Comparison of ENCODE assay signal across 8 mouse cellular contexts in the genomic region with DNA sequence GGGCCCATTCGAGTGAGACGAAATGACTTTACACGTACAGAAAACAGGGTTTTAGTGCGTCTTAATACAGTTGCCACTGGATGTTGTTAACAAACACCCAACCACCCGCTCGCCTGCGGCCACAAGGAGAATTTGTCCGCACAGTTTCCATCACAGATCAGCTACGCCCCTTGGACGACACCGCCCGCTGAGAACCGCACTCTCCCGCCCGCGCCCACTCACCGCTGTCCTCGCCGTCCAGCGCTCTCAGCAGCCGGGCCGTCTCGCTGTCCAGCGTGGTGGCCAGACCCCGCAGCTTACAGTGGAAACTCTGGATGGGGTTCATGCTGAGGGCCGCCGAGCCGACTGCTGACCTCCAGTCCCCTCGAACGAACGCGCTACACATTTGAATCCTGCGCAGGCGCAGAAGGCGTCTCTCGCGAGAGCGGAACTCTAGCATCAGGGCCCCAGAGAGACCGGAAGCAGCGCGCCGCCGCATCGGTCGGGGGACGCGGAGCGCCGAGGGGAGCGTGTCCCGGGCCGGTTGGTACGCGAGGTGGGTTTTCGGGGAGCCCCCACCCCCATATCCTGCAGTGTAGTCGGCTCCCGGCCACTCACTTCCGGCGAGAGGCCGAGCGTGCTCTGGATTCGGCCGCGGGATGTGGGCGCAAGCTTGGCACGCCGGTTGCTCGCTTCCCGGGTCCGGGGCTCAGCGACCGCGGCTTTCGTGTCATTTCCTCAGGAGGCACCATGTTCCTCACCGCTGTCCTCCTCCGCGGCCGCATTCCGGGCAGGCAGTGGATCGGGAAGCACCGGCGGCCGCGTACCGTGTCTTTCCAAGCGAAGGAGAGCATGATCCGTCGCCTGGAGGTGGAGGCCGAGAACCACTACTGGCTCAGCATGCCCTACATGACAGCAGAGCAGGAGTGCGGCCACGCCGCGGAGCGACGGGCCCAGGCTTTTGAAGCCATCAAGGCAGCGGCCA. TPM values are rescaled to one million over a fixed set of nuclear protein-coding genes. Genes with fewer than 3 reads are reported as not detected.
DNase-seq lines count a peak whose midpoint lies in the region; ATAC-seq lines count a peak whose summit lies in the region.

Ska3 (minus strand) TSS at position 398 of the 964 bp plus-strand sequence.
Mrpl57 (plus strand) TSS at position 447 of the 964 bp plus-strand sequence.

- H3K9ac ChIP-seq in hindbrain, embryonic 12.5 days, result peak within 1 kb of the TSS; percentile 92

- H3K9me3 ChIP-seq in hindbrain, embryonic 12.5 days (replicated peaks), result no peaks in the 10 kb centered on the region

- DNase-seq in MN1 (ENCODE audit: low spot score), result peak; percentile 95
- DNase-seq in cerebellum, adult 9-10 months, result peak; percentile 86
- peak; percentile 79 to 92 for DNase-seq in frontal cortex, adult 2 months (ENCODE audit: extremely low spot score in 1 of 2, low spot score in 1 of 2)
- peak; percentile 91 to 92 for DNase-seq in layer of hippocampus, postnatal 14 days (ENCODE audit: low spot score in 2 of 2)
- DNase-seq in lung, postnatal 14 days, result peak; percentile 95
- DNase-seq in retina, adult 2 months (ENCODE audit: low read depth, low spot score), result peak; percentile 77
- peak; percentile 91 to 93 for DNase-seq in thymus, postnatal 36 days

- under 1% methylated on average over 96 of the region's 96 CpGs for WGBS in hindbrain, embryonic 12.5 days

- peak within 1 kb of the TSS; percentile 90 for H3K27ac ChIP-seq in hindbrain, embryonic 12.5 days

- H3K4me1 ChIP-seq in hindbrain, embryonic 12.5 days, result peaks cover 13% of the 10 kb centered on the region

- peak; percentile 97 for ATAC-seq in hindbrain, embryonic 12.5 days (ENCODE audit: low FRiP score)

- peak within 1 kb of the TSS; percentile 70 for H3K4me2 ChIP-seq in hindbrain, embryonic 12.5 days (replicated peaks)

- H3K4me3 ChIP-seq in hindbrain, embryonic 12.5 days, result peak within 1 kb of the TSS; percentile 73

- no peaks in the 10 kb centered on the region for H3K27me3 ChIP-seq in hindbrain, embryonic 12.5 days

- H3K36me3 ChIP-seq in hindbrain, embryonic 12.5 days, result peaks cover 7% of the 10 kb centered on the region; the same call in 1 of the 2 replicates

RNA-seq across cellular contexts. Expression of gene Ska3, which starts in this region (rescaled TPM):
- polyA plus RNA-seq in frontal cortex, adult 2 months (2012; rRNA removed), result 0.50 and 0.67 TPM in 2 replicates
- 28.5 and 31.7 TPM in 2 replicates for polyA plus RNA-seq in hindbrain, embryonic 12.5 days (2016; fragmentation: Nextera tagmentation; extraction: Ambion mirVana)
- total RNA-seq in layer of hippocampus, postnatal 14 days (2021), result 1 to 10 TPM; 1.6 to 1.7 TPM

RNA-seq across cellular contexts. Expression of gene Mrpl57, which starts in this region (rescaled TPM):
- polyA plus RNA-seq in frontal cortex, adult 2 months (2012; rRNA removed), result 58.6 and 64.8 TPM in 2 replicates
- 117 and 127 TPM in 2 replicates for polyA plus RNA-seq in hindbrain, embryonic 12.5 days (2016; fragmentation: Nextera tagmentation; extraction: Ambion mirVana)
- total RNA-seq in layer of hippocampus, postnatal 14 days (2021), result 10 to 100 TPM; 85.4 to 88.7 TPM

Comparison
In these comparisons a context has a peak if more than half of its experiments do, and no peak if none do; other contexts are left out.
1. Peak in every context shown above with its lines: DNase-seq, ATAC-seq, H3K4me3 ChIP-seq and H3K27ac ChIP-seq.
2. RNA of gene Ska3 (polyA plus RNA-seq): 28.5 to 31.7 TPM in hindbrain, embryonic 12.5 days; 0.50 to 0.67 TPM in frontal cortex, adult 2 months; every median in the first group is over 10 times any median in the second.